Mouse (Mus musculus): ENCODE data around the gene 5031439G07Rik.
A peak's percentile ranks its signal among the peaks of the same experiment; 100 is the strongest.

5031439G07Rik gene

GRCm38 (mm10) chr15:84981609-84982313 is 6.6 kb downstream of the 5031439G07Rik start:
- TF ChIP-seq GATA4 (IDR thresholded peaks at IDR 0.05; ENCODE audit: insufficient replicate concordance, low read length): no peak

- TF ChIP-seq GATA4 (IDR thresholded peaks at IDR 0.05; ENCODE audit: insufficient replicate concordance, low read length): no peak
These were observed 12.6 kb downstream of the 5031439G07Rik start for GRCm38 (mm10) chr15:84975729-84976128.

DNA sequence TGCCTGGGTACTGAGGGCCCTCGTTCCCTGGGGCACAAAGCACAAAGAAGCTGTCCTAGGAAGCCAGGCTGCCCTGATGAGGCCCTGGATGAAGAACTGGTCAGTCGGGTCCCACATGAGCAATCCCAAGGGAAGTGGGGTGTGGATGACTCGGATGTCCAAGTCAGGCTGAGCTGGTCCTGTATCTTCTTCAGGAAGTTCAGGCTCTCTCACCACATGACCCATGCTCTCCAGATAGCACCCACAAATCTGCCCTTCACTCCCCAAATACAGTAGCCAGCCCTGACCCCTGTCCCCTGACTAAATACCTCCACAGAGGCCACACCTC is 14.8 kb downstream of the 5031439G07Rik start:
- TF ChIP-seq GATA4 (IDR thresholded peaks at IDR 0.05; ENCODE audit: insufficient replicate concordance, low read length): peak; percentile 19; the same call in 1 of the 2 replicates

DNA sequence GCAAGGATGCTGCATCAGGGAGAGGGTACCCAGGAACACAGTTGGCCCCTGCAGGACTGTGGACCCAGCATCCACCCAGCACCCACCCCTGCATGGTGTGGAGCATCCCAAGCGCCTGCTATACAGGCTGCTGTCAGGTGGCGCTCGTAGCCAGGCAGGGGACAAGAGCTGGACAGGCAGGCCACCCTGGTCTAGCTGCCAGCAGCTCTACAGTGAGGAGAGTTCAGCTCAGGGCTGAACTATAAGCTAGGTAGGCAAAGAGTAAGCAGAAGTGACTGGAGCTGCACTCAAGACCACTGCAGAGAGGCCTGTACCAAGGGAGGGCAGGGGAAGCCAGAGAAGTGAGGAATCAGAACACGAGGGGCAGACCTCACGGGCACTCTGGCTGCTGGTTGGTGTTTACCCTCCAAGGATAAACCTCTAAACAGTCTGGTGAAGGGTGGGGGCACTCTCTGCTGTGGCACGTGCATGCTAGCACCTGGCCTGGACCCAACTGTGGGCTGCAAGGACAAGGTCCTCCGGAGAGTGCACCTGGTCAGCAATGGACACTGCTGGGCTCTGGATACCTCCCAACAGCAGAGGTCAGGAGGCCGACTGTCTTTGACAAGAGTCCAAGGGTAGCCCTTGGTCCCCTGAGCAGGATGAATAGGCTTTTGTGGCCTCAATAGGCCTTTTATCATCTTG is 15.3 kb downstream of the 5031439G07Rik start:
- no peak for TF ChIP-seq GATA4 (IDR thresholded peaks at IDR 0.05; ENCODE audit: insufficient replicate concordance, low read length)

- no peak for TF ChIP-seq GATA4 (IDR thresholded peaks at IDR 0.05; ENCODE audit: insufficient replicate concordance, low read length)
These were observed 19.8 kb downstream of the 5031439G07Rik start for GRCm38 (mm10) chr15:84968534-84968933.

DNA sequence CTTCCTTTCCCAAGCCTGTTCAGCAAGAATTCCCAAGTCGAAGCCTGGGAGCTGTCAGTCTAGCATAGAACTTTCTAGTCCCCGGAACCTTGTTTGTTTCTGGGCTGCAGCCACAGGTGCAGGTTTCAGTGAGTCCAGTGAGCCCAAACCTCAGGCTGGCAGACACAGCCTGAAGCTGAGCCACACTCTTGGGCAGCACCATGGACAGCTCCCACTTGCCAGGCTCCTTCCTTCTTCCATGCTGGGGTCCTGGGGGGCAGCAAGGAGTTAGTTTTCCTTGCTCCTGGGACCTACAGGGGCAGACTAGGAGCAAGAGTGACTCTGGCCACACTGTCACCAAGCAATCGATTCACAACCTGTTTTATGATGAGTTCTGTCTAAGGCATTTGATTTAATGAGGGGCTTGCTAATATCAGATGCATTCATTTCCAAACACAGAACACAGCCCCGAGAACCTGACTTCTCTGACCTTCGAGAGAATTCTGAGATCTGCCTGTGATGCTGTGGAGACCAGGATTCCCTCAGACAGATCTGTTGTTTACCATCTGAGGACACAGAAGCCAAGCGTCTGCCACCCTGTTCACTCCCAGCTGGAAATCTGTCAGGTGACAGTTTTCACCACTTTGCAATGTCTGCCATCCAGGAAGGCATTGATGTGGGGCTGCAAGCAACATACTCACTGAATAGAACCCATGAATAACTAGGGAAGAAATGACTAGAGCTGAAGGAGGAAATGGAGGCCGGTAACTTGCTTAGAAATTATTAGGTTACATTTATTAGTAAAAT is 22.6 kb downstream of the 5031439G07Rik start:
- TF ChIP-seq GATA4 (IDR thresholded peaks at IDR 0.05; ENCODE audit: insufficient replicate concordance, low read length): no peak

DNA sequence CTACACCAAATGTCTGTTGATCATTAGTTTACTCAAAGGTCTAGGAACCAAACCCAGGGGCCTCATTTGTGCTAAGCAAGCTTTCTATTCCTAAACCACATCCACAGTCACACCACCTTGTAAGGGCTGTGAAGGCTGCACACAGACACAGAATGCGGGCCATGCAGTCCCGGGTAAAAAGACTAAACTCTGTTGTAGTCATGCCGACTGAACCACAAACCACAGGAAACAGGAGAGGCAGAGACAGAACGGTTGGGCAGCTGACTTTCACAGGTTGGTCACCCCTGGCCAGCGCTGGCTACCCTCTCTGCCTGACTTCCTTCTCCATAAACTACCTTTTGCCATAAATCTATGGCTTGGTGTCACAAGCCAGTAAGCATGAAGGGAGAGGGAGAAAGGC is 23.6 kb downstream of the 5031439G07Rik start:
- TF ChIP-seq GATA4 (IDR thresholded peaks at IDR 0.05; ENCODE audit: insufficient replicate concordance, low read length): no peak

- no peak for TF ChIP-seq GATA4 (IDR thresholded peaks at IDR 0.05; ENCODE audit: insufficient replicate concordance, low read length)
These were observed 25.8 kb downstream of the 5031439G07Rik start for GRCm38 (mm10) chr15:84962518-84962917.

- no peak for TF ChIP-seq GATA4 (IDR thresholded peaks at IDR 0.05; ENCODE audit: insufficient replicate concordance, low read length)
These were observed 27.7 kb downstream of the 5031439G07Rik start for GRCm38 (mm10) chr15:84960692-84961091.

GRCm38 (mm10) chr15:84959891-84960290 is 28.5 kb downstream of the 5031439G07Rik start:
- TF ChIP-seq GATA4 (IDR thresholded peaks at IDR 0.05; ENCODE audit: insufficient replicate concordance, low read length): no peak

DNA sequence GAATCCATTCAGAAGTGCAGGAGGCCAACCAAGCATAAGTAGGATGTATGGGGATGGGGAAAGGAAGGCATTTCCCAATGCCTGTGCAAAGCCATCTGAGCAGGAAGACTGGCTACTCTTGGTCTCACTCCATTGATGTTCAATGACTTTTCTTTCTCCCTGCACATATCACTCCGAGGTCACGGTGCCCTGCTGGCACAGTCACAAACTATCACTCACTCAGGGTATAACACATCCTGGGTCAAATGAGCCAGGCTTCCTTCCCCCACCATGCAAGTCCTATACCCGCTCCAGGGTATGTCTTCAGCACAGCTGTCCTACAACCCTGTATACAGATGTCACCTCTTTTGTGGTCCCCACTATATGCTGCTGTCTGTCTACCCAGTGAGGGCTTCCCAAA is 30.0 kb downstream of the 5031439G07Rik start:
- TF ChIP-seq GATA4 (IDR thresholded peaks at IDR 0.05; ENCODE audit: insufficient replicate concordance, low read length): no peak

DNA sequence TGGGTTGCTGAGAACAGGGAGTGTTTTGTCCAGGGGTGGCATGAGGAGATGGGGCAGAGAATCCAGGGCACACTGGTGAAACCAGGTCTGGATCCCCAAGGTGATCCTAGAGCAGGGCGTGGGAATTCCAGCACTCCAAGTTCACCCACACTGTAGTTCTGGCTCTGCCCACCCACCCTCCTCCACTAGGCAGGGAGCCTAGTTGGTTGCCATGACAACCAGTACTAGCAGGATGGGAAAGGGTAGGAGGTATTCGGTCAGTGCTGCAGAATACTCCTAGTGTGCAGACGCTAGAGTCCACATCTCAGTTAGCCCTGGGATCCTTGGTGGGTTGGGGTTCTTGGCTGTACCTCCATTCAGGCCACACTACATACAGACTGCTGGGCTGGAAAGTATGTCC is 30.5 kb downstream of the 5031439G07Rik start:
- no peak for TF ChIP-seq GATA4 (IDR thresholded peaks at IDR 0.05; ENCODE audit: insufficient replicate concordance, low read length)

DNA sequence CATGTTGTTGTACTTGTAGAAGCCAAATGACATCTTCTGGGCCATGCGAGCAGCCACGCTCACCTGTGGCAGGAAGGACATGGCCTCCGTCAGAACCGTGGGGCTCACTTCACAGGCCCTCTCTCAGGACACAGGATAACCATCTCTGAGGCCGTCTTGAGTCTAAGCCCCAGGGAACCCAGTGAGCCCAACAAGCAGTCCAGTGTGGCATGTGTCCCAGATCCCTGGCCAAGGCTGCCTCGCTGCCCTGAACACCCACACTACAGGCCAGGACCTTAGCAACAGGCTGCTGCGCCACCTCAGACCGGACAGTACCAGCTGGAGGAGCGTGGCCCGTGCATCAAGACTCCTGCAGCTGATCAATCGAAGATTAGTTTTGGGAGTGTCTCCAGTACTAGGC is 35.1 kb downstream of the 5031439G07Rik start:
- no peak for TF ChIP-seq GATA4 (IDR thresholded peaks at IDR 0.05; ENCODE audit: insufficient replicate concordance, low read length)

DNA sequence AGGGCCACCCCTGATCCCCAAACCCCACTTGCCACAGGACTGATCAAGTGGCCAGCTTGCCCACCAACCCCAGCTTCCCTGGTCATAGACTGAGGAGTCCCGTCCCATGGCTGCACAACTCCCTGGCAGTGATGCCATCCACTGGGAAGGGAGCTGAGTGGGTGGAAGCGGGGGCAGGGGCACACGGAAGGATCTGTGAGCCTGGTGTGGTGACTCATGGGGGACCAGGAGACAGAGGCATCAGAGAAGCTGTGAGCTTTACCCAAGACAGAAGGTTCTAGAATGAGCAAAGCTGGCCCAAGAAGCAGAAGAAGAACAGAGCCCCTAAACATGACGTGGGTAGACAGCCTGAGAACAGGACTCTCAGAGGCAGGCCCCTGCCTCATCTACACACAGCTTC is 38.3 kb downstream of the 5031439G07Rik start:
- TF ChIP-seq GATA4 (IDR thresholded peaks at IDR 0.05; ENCODE audit: insufficient replicate concordance, low read length): no peak

GRCm38 (mm10) chr15:84948990-84949389 is 39.4 kb downstream of the 5031439G07Rik start:
- no peak for TF ChIP-seq GATA4 (IDR thresholded peaks at IDR 0.05; ENCODE audit: insufficient replicate concordance, low read length)

- TF ChIP-seq GATA4 (IDR thresholded peaks at IDR 0.05; ENCODE audit: insufficient replicate concordance, low read length): no peak
These were observed 44.0 kb downstream of the 5031439G07Rik start for GRCm38 (mm10) chr15:84944319-84944718.
